Mouse (Mus musculus) midbrain, embryonic 13.5 days (tissue): ENCODE measurements around the gene Rmnd5a. TPM values are rescaled to one million over a fixed set of nuclear protein-coding genes. Genes with fewer than 3 reads are reported as not detected.
A peak's percentile ranks its signal among the peaks of the same experiment; 100 is the strongest.

Experiments used
- ATAC-seq: fragments of 200-750 bp; cut with Nextera tagmentation; 2 replicates; pipeline ENCODE4 v1.8.0; 2017; ENCODE audit warnings: mild to moderate bottlenecking, moderate TSS enrichment, moderate library complexity
- H3K27ac ChIP-seq: fragments of 300-500 bp; sonication (generic); 2 replicates; pipeline ENCODE4 v1.5.1; 2015; ENCODE audit warnings: inconsistent platforms, mild to moderate bottlenecking, moderate library complexity
- H3K27me3 ChIP-seq: fragments of 300-500 bp; sonication (generic); 2 replicates; pipeline ENCODE4 v1.6.1; 2015; ENCODE audit warnings: mild to moderate bottlenecking, inconsistent platforms
- H3K36me3 ChIP-seq: fragments of 300-500 bp; sonication (generic); 2 replicates; pipeline ENCODE4 v1.6.1; 2015; ENCODE audit warnings: mild to moderate bottlenecking, inconsistent platforms
- H3K4me1 ChIP-seq: fragments of 300-500 bp; sonication (generic); replicated peaks from 2 replicates; pipeline ENCODE4 v1.6.1; 2015; ENCODE audit warnings: inconsistent platforms
- H3K4me2 ChIP-seq: fragments of 300-500 bp; sonication (generic); replicated peaks from 2 replicates; pipeline ENCODE4 v1.6.1; 2015; ENCODE audit warnings: moderate library complexity, mild to moderate bottlenecking, inconsistent platforms
- H3K4me3 ChIP-seq: fragments of 300-500 bp; sonication (generic); replicated peaks from 2 replicates; pipeline ENCODE4 v1.5.1; 2015; ENCODE audit warnings: mild to moderate bottlenecking, inconsistent platforms
- H3K9ac ChIP-seq: fragments of 300-500 bp; sonication (generic); replicated peaks from 2 replicates; pipeline ENCODE4 v1.6.1; 2015; ENCODE audit warnings: mild to moderate bottlenecking, inconsistent platforms
- H3K9me3 ChIP-seq: fragments of 300-500 bp; sonication (generic); 2 replicates; pipeline ENCODE4 v1.6.1; 2016; ENCODE audit warnings: mild to moderate bottlenecking, inconsistent platforms
- WGBS: fragments of 180-500 bp; shearing (Covaris S2); methylation state at CpG from one replicate; pipeline ENCODE4 v1.1.7; 2015; 5-methylcytosine and 5-hydroxymethylcytosine counted together
- polyA plus RNA-seq: library from polyadenylated mRNA; unstranded; fragments of >200 nt; fragmentation: Nextera tagmentation; extraction: Ambion mirVana; gene quantifications from 2 replicates; pipeline ENCODE4 v1.2.1, GENCODE M21; 2015

Gene Rmnd5a
- polyA plus RNA-seq, 1 experiment from 2014 or later = 8.0 TPM

- WGBS = under 1% methylated on average over 62 of the region's 62 CpGs
Measured at GRCm38 (mm10) chr6:71439506-71440216, 776 bp downstream of the Rmnd5a start.

GRCm38 (mm10) chr6:71438070-71438469 is 2.4 kb downstream of the Rmnd5a start:
- H3K27me3 ChIP-seq = no peaks in the 10 kb centered on the region
- H3K9ac ChIP-seq = peak overlapping the region; percentile 40; the same call in 1 of the 2 replicates
- 45% methylated on average over 1 of the region's 1 CpGs for WGBS

More at GRCm38 (mm10) chr6:71439506-71440216, 776 bp downstream of the Rmnd5a start:
- Histone ChIP-seq H3K4me1 (peaks cover 43% of the 10 kb centered on the region), H3K36me3 (no peaks in the 10 kb centered on the region), H3K4me3 (peak overlapping the region; percentile 90), H3K4me2 (peak overlapping the region; percentile 83), H3K27me3 (no peaks in the 10 kb centered on the region), H3K9ac (peak overlapping the region; percentile 92), H3K9me3 (no peaks in the 10 kb centered on the region), H3K27ac (peak overlapping the region; percentile 97)
- peak; percentile 53 for ATAC-seq

GRCm38 (mm10) chr6:71427996-71428725 is 12.3 kb downstream of the Rmnd5a start:
- ATAC-seq = no peak
- WGBS = 92% methylated on average over 4 of the region's 4 CpGs
- no peak overlapping the region for H3K4me2 ChIP-seq

More at GRCm38 (mm10) chr6:71438070-71438469, 2.4 kb downstream of the Rmnd5a start:
- H3K9me3 ChIP-seq = no peaks in the 10 kb centered on the region
- H3K36me3 ChIP-seq = no peaks in the 10 kb centered on the region
- ATAC-seq = no peak
- H3K27ac ChIP-seq = no peak overlapping the region
- peaks cover 43% of the 10 kb centered on the region for H3K4me1 ChIP-seq
- H3K4me2 ChIP-seq = peak overlapping the region; percentile 33
- H3K4me3 ChIP-seq = peak overlapping the region; percentile 3; the same call in 1 of the 2 replicates

DNA sequence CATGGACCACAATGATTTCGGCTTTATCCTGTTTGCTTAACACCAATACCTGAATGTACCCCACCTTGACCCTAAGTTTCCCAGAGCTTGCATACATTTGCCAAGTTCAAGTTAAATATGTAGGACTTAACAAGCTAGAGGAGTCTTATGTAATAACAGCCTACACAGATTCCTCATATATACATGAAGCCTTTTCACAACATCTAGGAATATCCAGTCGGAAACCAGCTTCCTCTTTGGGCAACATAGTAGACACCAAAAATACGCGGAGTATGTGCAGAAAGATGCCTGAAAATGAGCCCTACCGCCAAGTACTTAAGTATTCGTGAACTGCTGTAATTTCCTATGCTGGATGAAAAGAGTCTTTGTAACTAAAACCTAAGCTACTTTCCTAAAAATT is 14.8 kb downstream of the Rmnd5a start:
- Histone ChIP-seq H3K36me3 (peaks cover 22% of the 10 kb centered on the region), H3K4me1 (no peaks in the 10 kb centered on the region)
- WGBS = 97% methylated on average over 6 of the region's 6 CpGs

More at GRCm38 (mm10) chr6:71427996-71428725, 12.3 kb downstream of the Rmnd5a start:
- Histone ChIP-seq H3K9me3 (no peaks in the 10 kb centered on the region), H3K9ac (no peak overlapping the region), H3K4me1 (no peaks in the 10 kb centered on the region), H3K27me3 (no peaks in the 10 kb centered on the region), H3K36me3 (peaks cover 22% of the 10 kb centered on the region), H3K4me3 (no peak overlapping the region), H3K27ac (no peak overlapping the region)

DNA sequence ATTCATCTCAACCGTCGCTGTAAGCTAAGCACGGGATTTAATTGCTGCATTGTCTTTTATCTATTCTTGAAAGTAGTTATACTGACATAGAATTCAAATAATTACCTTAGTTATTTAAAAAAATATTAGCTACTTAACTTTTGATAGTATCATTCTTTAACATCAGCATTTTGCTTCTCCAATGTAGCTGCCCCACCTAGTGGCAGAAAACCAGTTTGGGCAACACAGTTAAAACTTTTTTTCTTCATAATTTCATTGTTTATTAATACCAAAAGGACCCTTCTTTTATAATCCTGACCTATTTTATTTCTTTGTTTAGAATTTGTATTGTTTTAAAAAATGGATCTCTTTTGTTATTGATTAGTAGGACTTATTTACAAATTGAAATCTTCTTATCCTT is 17.3 kb downstream of the Rmnd5a start:
- 89% methylated on average over 3 of the region's 3 CpGs for WGBS
- no peaks in the 10 kb centered on the region for H3K9me3 ChIP-seq
- H3K36me3 ChIP-seq = peaks cover 24% of the 10 kb centered on the region
- no peak overlapping the region for H3K9ac ChIP-seq
- no peaks in the 10 kb centered on the region for H3K4me1 ChIP-seq
- no peak overlapping the region for H3K27ac ChIP-seq
- no peak overlapping the region for H3K4me3 ChIP-seq
- no peaks in the 10 kb centered on the region for H3K27me3 ChIP-seq
- no peak overlapping the region for H3K4me2 ChIP-seq
- ATAC-seq = no peak

More for the DNA sequence above, 14.8 kb downstream of the Rmnd5a start:
- Histone ChIP-seq H3K9ac (no peak overlapping the region), H3K27ac (no peak overlapping the region), H3K9me3 (no peaks in the 10 kb centered on the region), H3K4me3 (no peak overlapping the region), H3K27me3 (no peaks in the 10 kb centered on the region), H3K4me2 (no peak overlapping the region)
- ATAC-seq = no peak

- no peak overlapping the region for H3K4me3 ChIP-seq
- no peak overlapping the region for H3K4me2 ChIP-seq
- no peaks in the 10 kb centered on the region for H3K9me3 ChIP-seq
- H3K36me3 ChIP-seq = peaks cover 18% of the 10 kb centered on the region
- no peak for ATAC-seq
- no peak overlapping the region for H3K9ac ChIP-seq
- WGBS = 93% methylated on average over 3 of the region's 3 CpGs
- no peaks in the 10 kb centered on the region for H3K4me1 ChIP-seq
- no peak overlapping the region for H3K27ac ChIP-seq
- no peaks in the 10 kb centered on the region for H3K27me3 ChIP-seq
Measured at GRCm38 (mm10) chr6:71422162-71422561, 18.3 kb downstream of the Rmnd5a start.

- H3K27me3 ChIP-seq = no peaks in the 10 kb centered on the region
- no peak overlapping the region for H3K4me3 ChIP-seq
- H3K27ac ChIP-seq = no peak overlapping the region
- no peak overlapping the region for H3K9ac ChIP-seq
- WGBS = 94% methylated on average over 6 of the region's 6 CpGs
- no peak for ATAC-seq
- no peaks in the 10 kb centered on the region for H3K9me3 ChIP-seq
- 0 out of 2 replicates have a peak, but pooled peaks cover 9% of the 10 kb centered on the region for H3K36me3 ChIP-seq
- H3K4me2 ChIP-seq = no peak overlapping the region
- no peaks in the 10 kb centered on the region for H3K4me1 ChIP-seq
Measured at GRCm38 (mm10) chr6:71420848-71421247, 19.6 kb downstream of the Rmnd5a start.

DNA sequence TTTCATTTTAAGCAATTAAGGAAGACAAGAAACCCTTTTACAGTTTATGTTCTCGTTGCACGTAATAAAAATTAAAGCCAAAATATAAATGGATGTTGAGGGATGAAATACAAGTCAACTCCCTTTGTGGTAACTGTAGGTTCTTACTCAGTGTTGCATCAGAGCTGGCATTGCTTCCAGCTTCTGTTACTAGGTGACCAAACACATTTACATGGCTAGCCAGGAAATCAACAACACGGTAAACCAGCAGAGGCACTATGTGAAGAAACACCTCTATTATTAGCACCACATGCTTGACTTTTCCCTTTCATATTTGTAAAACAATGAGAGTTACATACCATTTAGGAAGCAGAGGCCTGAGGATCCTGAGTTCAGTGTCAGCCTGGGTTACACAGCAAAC is 21.6 kb downstream of the Rmnd5a start:
- Histone ChIP-seq H3K4me1 (no peaks in the 10 kb centered on the region), H3K27ac (no peak overlapping the region), H3K9me3 (no peaks in the 10 kb centered on the region), H3K36me3 (peaks cover 13% of the 10 kb centered on the region; the same call in 1 of the 2 replicates), H3K4me3 (no peak overlapping the region), H3K9ac (no peak overlapping the region), H3K27me3 (no peaks in the 10 kb centered on the region), H3K4me2 (no peak overlapping the region)
- 94% methylated on average over 3 of the region's 3 CpGs for WGBS
- no peak for ATAC-seq

GRCm38 (mm10) chr6:71415446-71415845 is 25.0 kb downstream of the Rmnd5a start:
- H3K9ac ChIP-seq = no peak overlapping the region
- no peak overlapping the region for H3K27ac ChIP-seq
- no peak overlapping the region for H3K4me2 ChIP-seq
- no peaks in the 10 kb centered on the region for H3K9me3 ChIP-seq
- 89% methylated on average over 3 of the region's 3 CpGs for WGBS
- no peak overlapping the region for H3K4me3 ChIP-seq
- peaks cover 28% of the 10 kb centered on the region for H3K36me3 ChIP-seq
- H3K27me3 ChIP-seq = no peaks in the 10 kb centered on the region
- H3K4me1 ChIP-seq = no peaks in the 10 kb centered on the region
- no peak for ATAC-seq

DNA sequence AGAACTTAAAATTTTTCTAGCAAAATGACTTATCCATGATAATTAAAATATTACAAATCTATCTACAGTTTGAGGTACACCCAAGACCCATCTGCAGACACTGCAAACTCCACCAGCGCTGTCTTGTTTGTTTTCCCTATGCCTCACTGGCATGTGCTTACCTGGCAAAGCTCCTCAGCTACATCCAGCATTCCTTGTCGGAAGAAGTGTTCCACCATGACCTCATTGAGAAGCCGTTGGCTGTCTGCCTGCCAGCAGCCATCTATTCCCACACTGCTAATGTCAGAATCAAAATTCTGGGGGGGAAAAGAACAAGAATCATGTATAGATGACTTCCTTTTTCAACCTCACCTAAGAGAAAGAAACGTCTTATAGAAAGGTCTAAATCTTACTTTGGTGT is 25.8 kb downstream of the Rmnd5a start:
- WGBS = 91% methylated on average over 4 of the region's 4 CpGs
- H3K4me2 ChIP-seq = no peak overlapping the region
- no peaks in the 10 kb centered on the region for H3K9me3 ChIP-seq
- H3K36me3 ChIP-seq = peaks cover 28% of the 10 kb centered on the region
- no peaks in the 10 kb centered on the region for H3K27me3 ChIP-seq
- H3K4me1 ChIP-seq = no peaks in the 10 kb centered on the region
- H3K9ac ChIP-seq = no peak overlapping the region
- no peak overlapping the region for H3K27ac ChIP-seq
- no peak for ATAC-seq
- no peak overlapping the region for H3K4me3 ChIP-seq

DNA sequence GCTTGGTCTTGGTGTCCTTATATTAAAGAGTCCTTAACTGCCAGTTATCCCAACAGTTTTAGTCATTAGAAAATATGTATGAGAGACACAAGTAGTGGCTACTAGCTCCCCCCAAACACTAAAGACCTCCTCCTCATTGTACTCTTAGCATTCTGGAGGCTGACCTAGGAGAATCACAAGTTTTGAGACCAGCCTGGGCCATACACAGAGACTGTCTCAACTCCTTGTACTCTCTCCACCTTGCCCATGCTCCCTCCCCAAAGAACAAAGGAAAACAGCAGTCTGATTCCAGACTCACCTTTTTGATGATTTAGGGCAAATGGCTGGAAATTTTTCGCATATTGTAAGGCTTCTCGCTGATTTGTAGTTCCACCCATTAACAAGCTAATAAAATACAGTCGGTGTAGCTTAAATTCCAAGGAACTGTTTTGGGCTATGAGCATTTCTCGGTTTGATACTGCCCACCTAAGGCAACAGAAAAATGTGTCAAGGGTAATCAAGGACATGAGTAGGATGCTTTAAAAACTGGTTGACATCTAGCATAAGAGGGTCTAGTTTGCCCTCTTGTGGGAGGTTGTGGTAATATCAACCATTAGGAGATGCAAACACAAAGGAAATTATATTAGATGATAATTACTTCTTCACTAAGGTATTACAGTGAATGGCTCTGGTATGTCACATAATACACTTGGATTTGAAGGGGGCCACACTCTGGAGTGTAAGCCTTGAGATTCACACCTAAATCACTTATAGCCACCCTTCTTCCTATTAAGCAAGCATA is 41.4 kb downstream of the Rmnd5a start:
- WGBS = 87% methylated on average over 4 of the region's 4 CpGs
- H3K27ac ChIP-seq = no peak overlapping the region
- no peak overlapping the region for H3K4me3 ChIP-seq
- H3K27me3 ChIP-seq = no peaks in the 10 kb centered on the region
- peaks cover 30% of the 10 kb centered on the region for H3K36me3 ChIP-seq
- no peak overlapping the region for H3K4me2 ChIP-seq
- no peaks in the 10 kb centered on the region for H3K9me3 ChIP-seq
- H3K4me1 ChIP-seq = no peaks in the 10 kb centered on the region
- ATAC-seq = peak; percentile 60
- no peak overlapping the region for H3K9ac ChIP-seq

- Histone ChIP-seq H3K4me3 (no peak overlapping the region), H3K27me3 (no peaks in the 10 kb centered on the region), H3K9ac (no peak overlapping the region), H3K4me2 (no peak overlapping the region), H3K9me3 (no peaks in the 10 kb centered on the region), H3K27ac (no peak overlapping the region), H3K36me3 (peaks cover 47% of the 10 kb centered on the region), H3K4me1 (no peaks in the 10 kb centered on the region)
- ATAC-seq = no peak
- WGBS = 88% methylated on average over 6 of the region's 6 CpGs
Measured at GRCm38 (mm10) chr6:71396761-71397160, 43.7 kb downstream of the Rmnd5a start.
